Mouse (Mus musculus) limb, embryonic 15.5 days (tissue): Measurements from ENCODE around the gene Sept3. TPM values are rescaled to one million over a fixed set of nuclear protein-coding genes. Genes with fewer than 3 reads are reported as not detected.
A peak's percentile ranks its signal among the peaks of the same experiment; 100 is the strongest.

ENCODE experiments used
- ATAC-seq: fragments of 200-750 bp; cut with Nextera tagmentation; 2 replicates; pipeline ENCODE4 v1.8.0; 2017; ENCODE audit warnings: low read depth, moderate TSS enrichment; ENCODE audit not compliant: insufficient number of reproducible peaks, low FRiP score, low TSS enrichment
- H3K27ac ChIP-seq: fragments of 300-500 bp; sonication (generic); 2 replicates; pipeline ENCODE4 v1.5.1; 2015; ENCODE audit warnings: moderate library complexity, mild to moderate bottlenecking, inconsistent platforms
- H3K27me3 ChIP-seq: fragments of 300-500 bp; sonication (generic); 2 replicates; pipeline ENCODE4 v1.6.1; 2015; ENCODE audit warnings: inconsistent platforms
- H3K36me3 ChIP-seq: fragments of 300-500 bp; sonication (generic); 2 replicates; pipeline ENCODE4 v1.6.1; 2015; ENCODE audit warnings: inconsistent platforms
- H3K4me1 ChIP-seq: fragments of 300-500 bp; sonication (generic); 2 replicates; pipeline ENCODE4 v1.6.1; 2015; ENCODE audit warnings: inconsistent platforms
- H3K4me2 ChIP-seq: fragments of 300-500 bp; sonication (generic); 2 replicates; pipeline ENCODE4 v1.6.1; 2015; ENCODE audit warnings: mild to moderate bottlenecking, inconsistent platforms
- H3K4me3 ChIP-seq: fragments of 300-500 bp; sonication (generic); 2 replicates; pipeline ENCODE4 v1.5.1; 2015; ENCODE audit warnings: mild to moderate bottlenecking, inconsistent platforms
- H3K9ac ChIP-seq: fragments of 300-500 bp; sonication (generic); 2 replicates; pipeline ENCODE4 v1.6.1; 2015; ENCODE audit warnings: inconsistent platforms
- H3K9me3 ChIP-seq: fragments of 300-500 bp; sonication (generic); 2 replicates; pipeline ENCODE4 v1.6.1; 2016; ENCODE audit warnings: inconsistent platforms
- WGBS: fragments of 180-500 bp; shearing (Covaris S2); methylation state at CpG from one replicate; pipeline ENCODE4 v1.1.7; 2015; 5-methylcytosine and 5-hydroxymethylcytosine counted together
- polyA plus RNA-seq: library from polyadenylated mRNA; unstranded; fragments of >200 nt; fragmentation: Nextera tagmentation; extraction: Ambion mirVana; gene quantifications from 2 replicates; pipeline ENCODE4 v1.2.1, GENCODE M21; 2015

Sept3 gene
- polyA plus RNA-seq, 1 experiment from 2014 or later, result 8.4 TPM

GRCm38 (mm10) chr15:82341036-82341501, 66.4 kb downstream of the Sept3 start:
- peak overlapping the region; percentile 72 for H3K4me2 ChIP-seq
- peaks cover 51% of the 10 kb centered on the region for H3K4me1 ChIP-seq
- peak overlapping the region; percentile 70 for H3K9ac ChIP-seq
- no peaks in the 10 kb centered on the region for H3K27me3 ChIP-seq
- peak overlapping the region; percentile 57 for H3K4me3 ChIP-seq
- H3K9me3 ChIP-seq, result no peaks in the 10 kb centered on the region
- no peak for ATAC-seq
- H3K36me3 ChIP-seq, result peaks cover 19% of the 10 kb centered on the region
- H3K27ac ChIP-seq, result peak overlapping the region; percentile 87
- WGBS, result 2% methylated on average over 40 of the region's 40 CpGs

DNA sequence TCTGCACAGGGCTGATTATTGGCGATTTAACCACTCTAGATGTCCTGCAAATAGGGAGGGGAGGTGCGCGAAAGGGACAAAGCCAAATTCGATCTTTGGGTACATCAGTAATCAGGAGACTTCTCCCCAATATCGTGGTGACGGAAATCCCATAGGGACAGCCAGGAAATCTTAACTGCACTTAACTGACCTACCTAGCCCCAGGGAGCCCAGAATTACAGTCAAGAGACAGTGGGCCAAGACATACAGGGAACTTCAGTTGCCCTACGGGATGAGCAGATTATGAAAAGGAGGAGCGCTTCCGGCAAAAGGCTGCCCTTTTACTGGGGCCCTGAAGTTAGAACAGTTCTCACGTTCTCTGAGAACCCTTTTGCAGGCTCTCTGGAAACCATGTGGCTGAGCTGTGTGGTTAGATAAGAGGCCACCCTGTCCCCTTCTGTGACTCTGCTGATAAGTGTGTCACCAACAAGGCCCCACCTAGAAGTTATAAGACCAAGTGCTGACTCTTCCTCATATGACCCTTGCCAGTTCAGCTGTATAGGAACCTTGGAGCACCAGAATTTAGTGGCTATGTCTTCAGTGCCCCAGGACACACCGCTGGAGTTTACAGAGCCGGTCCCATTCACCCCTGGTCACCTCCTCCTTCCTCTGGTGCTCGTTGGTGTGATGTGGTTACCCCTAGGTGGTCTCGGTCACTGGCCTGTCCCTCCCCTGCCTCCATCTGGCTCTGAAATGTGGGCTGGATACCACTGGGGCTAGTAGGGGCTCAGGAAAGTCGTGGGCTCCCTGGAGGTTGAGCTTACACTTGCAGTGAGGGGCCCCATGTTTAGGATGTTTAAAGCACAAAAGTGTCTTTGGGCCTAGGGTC, 67.2 kb downstream of the Sept3 start:
- 46% methylated on average over 15 of the region's 15 CpGs for WGBS
- Histone ChIP-seq H3K27ac (peak overlapping the region; percentile 87), H3K4me1 (peaks cover 52% of the 10 kb centered on the region), H3K4me2 (peak overlapping the region; percentile 72), H3K9ac (peak overlapping the region; percentile 70; the same call in 1 of the 2 replicates), H3K36me3 (peaks cover 10% of the 10 kb centered on the region; the same call in 1 of the 2 replicates), H3K9me3 (no peaks in the 10 kb centered on the region), H3K4me3 (peak overlapping the region; percentile 57), H3K27me3 (no peaks in the 10 kb centered on the region)
- ATAC-seq, result no peak

DNA sequence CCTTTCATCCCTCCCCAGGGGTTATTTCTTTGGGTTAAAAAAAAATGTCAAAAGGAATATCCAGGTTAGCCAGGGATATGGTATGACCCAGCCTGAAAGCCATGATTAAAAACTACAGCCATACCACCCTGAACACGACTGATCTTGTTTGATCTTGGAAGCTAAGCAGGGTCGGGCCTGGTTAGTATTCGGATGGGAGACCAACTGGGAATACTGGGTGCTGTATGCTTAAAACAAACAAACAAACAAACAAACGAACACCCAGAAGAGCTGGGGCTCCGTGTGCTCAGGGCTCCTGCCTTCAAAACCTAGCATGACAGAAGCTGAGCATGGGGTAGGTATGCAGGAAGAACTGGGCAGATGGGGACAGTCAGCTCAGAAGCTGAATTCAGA, 67.8 kb downstream of the Sept3 start:
- ATAC-seq, result no peak
- Histone ChIP-seq H3K4me2 (no peak overlapping the region; the same call in 1 of the 2 replicates), H3K4me1 (peaks cover 52% of the 10 kb centered on the region), H3K9ac (no peak overlapping the region), H3K27me3 (no peaks in the 10 kb centered on the region), H3K27ac (peak overlapping the region; percentile 87; the same call in 1 of the 2 replicates), H3K9me3 (no peaks in the 10 kb centered on the region), H3K36me3 (peaks cover 10% of the 10 kb centered on the region; the same call in 1 of the 2 replicates), H3K4me3 (peak overlapping the region; percentile 57; the same call in 1 of the 2 replicates)
- 64% methylated on average over 5 of the region's 5 CpGs for WGBS

DNA sequence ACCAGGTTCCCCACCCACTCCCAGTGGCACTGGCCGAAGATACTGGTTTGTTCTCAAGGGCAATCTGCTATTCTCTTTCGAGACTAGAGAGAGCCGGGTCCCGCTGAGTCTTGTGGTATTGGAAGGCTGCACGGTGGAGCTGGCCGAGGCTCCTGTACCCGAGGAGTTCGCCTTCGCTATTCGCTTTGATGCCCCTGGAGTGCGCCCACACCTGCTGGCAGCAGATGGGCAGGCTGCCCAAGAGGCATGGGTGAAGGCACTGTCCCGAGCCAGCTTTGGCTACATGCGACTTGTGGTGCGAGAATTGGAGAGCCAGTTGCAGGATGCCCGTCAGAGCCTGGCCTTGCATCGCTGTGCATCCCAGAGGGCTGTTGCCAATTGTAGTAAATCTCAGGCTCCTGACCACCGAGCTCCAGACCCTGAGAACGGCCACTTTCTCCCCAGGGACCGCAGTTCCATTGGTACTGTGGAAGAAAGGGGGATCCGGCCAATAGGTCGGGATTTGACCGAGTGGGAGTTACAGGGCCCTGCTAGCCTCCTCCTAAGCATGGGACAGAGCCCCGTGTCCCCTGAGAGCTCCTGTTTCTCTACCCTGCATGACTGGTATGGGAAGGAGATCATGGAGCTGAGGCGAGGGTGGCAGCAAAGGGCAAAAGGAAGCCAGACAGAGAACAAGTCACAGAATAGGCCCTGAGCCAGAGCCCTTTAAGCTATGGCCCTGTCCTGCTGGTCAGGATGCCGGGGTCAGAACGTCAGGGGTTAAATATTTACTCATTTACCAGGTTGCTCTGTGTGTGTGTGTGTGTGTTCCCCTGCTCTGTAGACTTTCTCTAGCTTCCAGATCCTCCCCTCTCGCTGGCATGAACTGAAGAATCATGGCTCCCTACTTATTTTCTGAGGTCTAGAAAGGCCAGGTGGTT, 68.9 kb downstream of the Sept3 start:
- Histone ChIP-seq H3K4me3 (no peak overlapping the region), H3K36me3 (peaks cover 19% of the 10 kb centered on the region), H3K27me3 (no peaks in the 10 kb centered on the region), H3K27ac (no peak overlapping the region), H3K4me2 (no peak overlapping the region), H3K9ac (no peak overlapping the region), H3K9me3 (no peaks in the 10 kb centered on the region), H3K4me1 (peaks cover 47% of the 10 kb centered on the region)
- ATAC-seq, result no peak
- WGBS, result 89% methylated on average over 27 of the region's 27 CpGs

Other genes starting within 250 kb of the Sept3 start
- 30.2 and 30.9 TPM in 2 replicates for gene Desi1, start 241.0 kb upstream of the Sept3 start, polyA plus RNA-seq
- gene Snu13, start 227.3 kb upstream of the Sept3 start, polyA plus RNA-seq, result 250 and 262 TPM in 2 replicates
- not detected in 2 replicates for gene 4930407I10Rik, start 215.7 kb upstream of the Sept3 start, polyA plus RNA-seq
- 0.05 TPM in 1 of 2 replicates, not detected in the other for gene Mei1, start 204.9 kb upstream of the Sept3 start, polyA plus RNA-seq
- gene Ccdc134, start 147.0 kb upstream of the Sept3 start, polyA plus RNA-seq, result 24.6 and 28.8 TPM in 2 replicates
- gene Srebf2, start 127.7 kb upstream of the Sept3 start, polyA plus RNA-seq, result 155 and 165 TPM in 2 replicates
- gene Shisa8, start 62.1 kb upstream of the Sept3 start, polyA plus RNA-seq, result 0.25 and 0.40 TPM in 2 replicates
- 0.19 and 0.29 TPM in 2 replicates for gene Tnfrsf13c, start 50.5 kb upstream of the Sept3 start, polyA plus RNA-seq
- gene Cenpm, start 30.1 kb upstream of the Sept3 start, polyA plus RNA-seq, result 48.5 and 49.5 TPM in 2 replicates
- not detected in 2 replicates for gene 1500009C09Rik, start 22.5 kb upstream of the Sept3 start, polyA plus RNA-seq
- 0.10 and 0.12 TPM in 2 replicates for gene Wbp2nl, start 24.1 kb downstream of the Sept3 start, polyA plus RNA-seq
- gene Naga, start 64.0 kb downstream of the Sept3 start, polyA plus RNA-seq, result 56.6 and 62.5 TPM in 2 replicates
- gene Pheta2, start 64.0 kb downstream of the Sept3 start, polyA plus RNA-seq, result 22.9 and 25.0 TPM in 2 replicates
- gene Smdt1, start 64.1 kb downstream of the Sept3 start, polyA plus RNA-seq, result 262 and 273 TPM in 2 replicates
- 261 and 281 TPM in 2 replicates for gene Ndufa6, start 79.4 kb downstream of the Sept3 start, polyA plus RNA-seq
- gene Cyp2d22, start 105.4 kb downstream of the Sept3 start, polyA plus RNA-seq, result 6.0 and 7.4 TPM in 2 replicates
- not detected in 2 replicates for gene Cyp2d11, start 119.1 kb downstream of the Sept3 start, polyA plus RNA-seq
- not detected in 2 replicates for gene Cyp2d10, start 132.3 kb downstream of the Sept3 start, polyA plus RNA-seq
- 0.23 TPM in 1 of 2 replicates, not detected in the other for gene Cyp2d9, start 158.5 kb downstream of the Sept3 start, polyA plus RNA-seq